Mouse (Mus musculus): ENCODE measurements around the gene Igdcc3. TPM values are rescaled to one million over a fixed set of nuclear protein-coding genes. Genes with fewer than 3 reads are reported as not detected.

The Igdcc3 gene
- total and polyA plus RNA-seq, 3 experiments, result 0.21 to 0.26 TPM; not detected in 1

- Histone ChIP-seq H3K27me3 (replicated peaks) (peaks cover 20% of the 10 kb centered on the region), H3K9me3 (replicated peaks; ENCODE audit: low read length) (no peaks in the 10 kb centered on the region), H3K9ac (ENCODE audit: insufficient read depth, low read depth) (no peak overlapping the region), H3K4me2 (ENCODE audit: insufficient read depth, low read depth, poor library complexity, severe bottlenecking) (no peak overlapping the region), H3K4me3 (replicated peaks in 1 of 3; ENCODE audit: low read depth in 2 of 3, low read length in 2 of 3, poor library complexity in 1 of 3) (no peak overlapping the region), H3K79me2 (replicated peaks; ENCODE audit: control insufficient read depth, extremely low read depth, insufficient read depth, poor library complexity, severe bottlenecking) (no peaks in the 10 kb centered on the region), H3K27ac (ENCODE audit: insufficient read depth, low read depth) (no peak overlapping the region), H3K4me1 (ENCODE audit: control insufficient read depth in 1 of 2, insufficient read depth in 2 of 2) (no peaks in the 10 kb centered on the region), H3K36me3 (replicated peaks in 1 of 2; ENCODE audit: control insufficient read depth in 1 of 2, insufficient read depth in 1 of 2, low read length in 1 of 2) (no peaks in the 10 kb centered on the region)
- in situ Hi-C loops (cut with MboI; ENCODE audit: low pct_ligation_motif_present, low pct_unique_long_range_greater_than_20kb, low sequenced_read_pairs) (no loop called here), dilution Hi-C loops (cut with MboI; ENCODE audit: extremely low pct_ligation_motif_present, extremely low pct_unique_long_range_greater_than_20kb, low sequenced_read_pairs) (no loop called here)
- TF ChIP-seq USF1 (IDR thresholded peaks at IDR 0.05; ENCODE audit: low read depth, low read length), result no peak
- no peak for TF ChIP-seq POLR2AphosphoS2 (IDR thresholded peaks at IDR 0.05; ENCODE audit: low read depth, low read length)
- no peak for TF ChIP-seq JUN (IDR thresholded peaks at IDR 0.05; ENCODE audit: insufficient read depth, low read depth, low read length)
- no peak for TF ChIP-seq IRF4 (IDR thresholded peaks at IDR 0.05; ENCODE audit: low read depth, low read length)
- no peak for DNase-seq (ENCODE audit: extremely low read depth)
These were observed 18.4 kb upstream of the Igdcc3 start for GRCm38 (mm10) chr9:65122545-65122944.

GRCm38 (mm10) chr9:65123552-65124168 is 17.3 kb upstream of the Igdcc3 start:
- no peaks in the 10 kb centered on the region for H3K36me3 ChIP-seq (replicated peaks in 1 of 2; ENCODE audit: control insufficient read depth in 1 of 2, insufficient read depth in 1 of 2, low read length in 1 of 2)
- dilution Hi-C loops (cut with MboI; ENCODE audit: extremely low pct_ligation_motif_present, extremely low pct_unique_long_range_greater_than_20kb, low sequenced_read_pairs) (no loop called here), in situ Hi-C loops (cut with MboI; ENCODE audit: low pct_ligation_motif_present, low pct_unique_long_range_greater_than_20kb, low sequenced_read_pairs) (no loop called here)
- H3K9ac ChIP-seq (ENCODE audit: insufficient read depth, low read depth), result no peak overlapping the region
- H3K79me2 ChIP-seq (replicated peaks; ENCODE audit: control insufficient read depth, extremely low read depth, insufficient read depth, poor library complexity, severe bottlenecking), result no peaks in the 10 kb centered on the region
- TF ChIP-seq MAFK (IDR thresholded peaks at IDR 0.05; ENCODE audit: insufficient replicate concordance, low read length) (no peak), MYC (IDR thresholded peaks at IDR 0.05; ENCODE audit: low read depth, low read length) (no peak), ZNF384 (IDR thresholded peaks at IDR 0.05; ENCODE audit: low read depth, low read length) (no peak), CHD2 (IDR thresholded peaks at IDR 0.05; ENCODE audit: low read length) (no peak), POLR2AphosphoS2 (IDR thresholded peaks at IDR 0.05; ENCODE audit: low read depth, low read length) (no peak), TBP (conservative IDR thresholded peaks at IDR 0.05; ENCODE audit: low read depth, low read length) (no peak), ZKSCAN1 (IDR thresholded peaks at IDR 0.05; ENCODE audit: borderline replicate concordance, low read depth, low read length) (no peak), CTCF (conservative IDR thresholded peaks at IDR 0.05 in 1 of 2, IDR thresholded peaks at IDR 0.05 in 1 of 2; ENCODE audit: low read depth in 2 of 2, low read length in 2 of 2) (no peak), USF2 (conservative IDR thresholded peaks at IDR 0.05; ENCODE audit: low read depth, low read length) (no peak), POLR2A (IDR thresholded peaks at IDR 0.05; ENCODE audit: low read depth, low read length) (no peak), ZC3H11A (IDR thresholded peaks at IDR 0.05; ENCODE audit: low read depth, low read length) (no peak), NRF1 (IDR thresholded peaks at IDR 0.05; ENCODE audit: low read depth, low read length) (no peak), RCOR1 (conservative IDR thresholded peaks at IDR 0.05; ENCODE audit: low read depth, low read length) (no peak), KAT2A (IDR thresholded peaks at IDR 0.05; ENCODE audit: insufficient replicate concordance, low read length) (no peak), JUN (IDR thresholded peaks at IDR 0.05; ENCODE audit: insufficient read depth, low read depth, low read length) (no peak), IRF4 (IDR thresholded peaks at IDR 0.05; ENCODE audit: low read depth, low read length) (no peak), RAD21 (IDR thresholded peaks at IDR 0.05; ENCODE audit: low read depth, low read length) (no peak), ZMIZ1 (IDR thresholded peaks at IDR 0.05; ENCODE audit: low read depth, low read length) (no peak)
- H3K9me3 ChIP-seq (replicated peaks; ENCODE audit: low read length), result no peaks in the 10 kb centered on the region
- H3K4me2 ChIP-seq (ENCODE audit: insufficient read depth, low read depth, poor library complexity, severe bottlenecking), result no peak overlapping the region
- DNase-seq (ENCODE audit: extremely low read depth), result no peak
- H3K4me3 ChIP-seq (replicated peaks in 1 of 3; ENCODE audit: low read depth in 2 of 3, low read length in 2 of 3, poor library complexity in 1 of 3), result no peak overlapping the region
- H3K27me3 ChIP-seq (replicated peaks), result peaks cover 25% of the 10 kb centered on the region
- no peak overlapping the region for H3K27ac ChIP-seq (ENCODE audit: insufficient read depth, low read depth)
- H3K4me1 ChIP-seq (ENCODE audit: control insufficient read depth in 1 of 2, insufficient read depth in 2 of 2), result peaks cover 5 to 6% of the 10 kb centered on the region in 2 experiments

All from CH12.LX (cell line).